Mouse (Mus musculus) MEL (cell line): Measurements from ENCODE around the gene Tnxb. TPM values are rescaled to one million over a fixed set of nuclear protein-coding genes. Genes with fewer than 3 reads are reported as not detected.

Experiments
- DNase-seq: peaks from one replicate; pipeline ENCODE4 v3.0.0; 2011; ENCODE audit warnings: low read depth, low spot score
- H3K27ac ChIP-seq: 2 replicates; pipeline ENCODE4 v1.5.1; 2012; ENCODE audit warnings: low read depth, mild to moderate bottlenecking, control low read depth, low read length, moderate library complexity; ENCODE audit not compliant: control insufficient read depth
- H3K27me3 ChIP-seq, 2 experiments: fragments of 150-350 bp in 1 of 2; sonication (generic) in 1 of 2; 2 replicates each; pipeline ENCODE4 v1.6.1; 2012; ENCODE audit warnings: low read length in 2 of 2, mild to moderate bottlenecking in 2 of 2, improper control_type of control experiment in 1 of 2, moderate library complexity in 1 of 2; ENCODE audit not compliant: insufficient read depth in 2 of 2, control insufficient read depth in 1 of 2
- H3K36me3 ChIP-seq, 2 experiments: 2 replicates each; pipeline ENCODE4 v1.6.1; 2012 to 2014; ENCODE audit warnings: low read length in 2 of 2, improper control_type of control experiment in 1 of 2, inconsistent platforms in 1 of 2, mild to moderate bottlenecking in 1 of 2; ENCODE audit not compliant: insufficient read depth in 2 of 2, control insufficient read depth in 1 of 2
- H3K4me1 ChIP-seq, 2 experiments: fragments of 150-350 bp in 1 of 2; sonication (generic) in 1 of 2; 2 replicates each; pipeline ENCODE4 v1.6.1; 2012; ENCODE audit warnings: low read length in 2 of 2, improper control_type of control experiment in 1 of 2, mild to moderate bottlenecking in 1 of 2; ENCODE audit not compliant: insufficient read depth in 2 of 2, control insufficient read depth in 1 of 2
- H3K4me3 ChIP-seq, 2 experiments: fragments of 150-350 bp in 1 of 2; sonication (generic) in 1 of 2; 2 replicates each; pipeline ENCODE4 v1.5.1; 2012; ENCODE audit warnings: low read depth in 2 of 2, low read length in 2 of 2, mild to moderate bottlenecking in 2 of 2, moderate library complexity in 2 of 2, control low read depth in 1 of 2, improper control_type of control experiment in 1 of 2; ENCODE audit not compliant: control insufficient read depth in 1 of 2, insufficient read depth in 1 of 2
- H3K79me2 ChIP-seq: 2 replicates; pipeline ENCODE4 v1.6.1; 2012; ENCODE audit warnings: mild to moderate bottlenecking, low read length, moderate library complexity; ENCODE audit not compliant: control insufficient read depth, poor library complexity, insufficient read depth
- H3K9ac ChIP-seq: 2 replicates; pipeline ENCODE4 v1.6.1; 2012; ENCODE audit warnings: low read depth, mild to moderate bottlenecking, control low read depth, low read length, moderate library complexity; ENCODE audit not compliant: control insufficient read depth, poor library complexity, severe bottlenecking
- H3K9me3 ChIP-seq: fragments of 150-350 bp; sonication (generic); replicated peaks from 2 replicates; pipeline ENCODE4 v1.6.1; 2012; ENCODE audit warnings: mild to moderate bottlenecking, low read length, improper control_type of control experiment, moderate library complexity; ENCODE audit not compliant: insufficient read depth
- BHLHE40 ChIP-seq: IDR thresholded peaks from 2 replicates; pipeline ENCODE4 v1.6.1; 2012; ENCODE audit warnings: low read depth, mild to moderate bottlenecking, inconsistent platforms, low read length, improper control_type of control experiment, borderline replicate concordance
- CHD1 ChIP-seq: IDR thresholded peaks from 2 replicates; pipeline ENCODE4 v1.6.1; 2012; ENCODE audit warnings: low read depth, mild to moderate bottlenecking, inconsistent platforms, low read length, improper control_type of control experiment
- CHD2 ChIP-seq: IDR thresholded peaks from 2 replicates; pipeline ENCODE4 v1.6.1; 2011; ENCODE audit warnings: low read length, improper control_type of control experiment
- CTCF ChIP-seq, 3 experiments: IDR thresholded peaks in 2 of 3; conservative IDR thresholded peaks in 1 of 3; 2 replicates each; pipeline ENCODE4 v1.5.1; 2011 to 2012; ENCODE audit warnings: low read length in 3 of 3, low read depth in 2 of 3, mild to moderate bottlenecking in 2 of 3, improper control_type of control experiment in 1 of 3, inconsistent platforms in 1 of 3, mixed read lengths in 1 of 3, moderate library complexity in 1 of 3; ENCODE audit not compliant: control insufficient read depth in 1 of 3, insufficient read depth in 1 of 3, poor library complexity in 1 of 3, severe bottlenecking in 1 of 3
- EP300 ChIP-seq, 2 experiments: IDR thresholded peaks; 2 replicates each; pipeline ENCODE4 v1.6.1; 2011; ENCODE audit warnings: improper control_type of control experiment in 2 of 2, low read length in 2 of 2, low read depth in 1 of 2, mild to moderate bottlenecking in 1 of 2
- GATA1 ChIP-seq: IDR thresholded peaks from 2 replicates; pipeline ENCODE4 v1.6.1; 2011; ENCODE audit warnings: low read depth, low read length, improper control_type of control experiment
- JUND ChIP-seq: IDR thresholded peaks from 2 replicates; pipeline ENCODE4 v1.6.1; 2011; ENCODE audit warnings: low read depth, mild to moderate bottlenecking, improper control_type of control experiment, low read length
- KAT2A ChIP-seq: conservative IDR thresholded peaks from 2 replicates; pipeline ENCODE4 v1.6.1; 2012; ENCODE audit warnings: low read depth, low read length, improper control_type of control experiment, inconsistent platforms
- MAFK ChIP-seq: IDR thresholded peaks from 2 replicates; pipeline ENCODE4 v1.6.1; 2011; ENCODE audit warnings: low read depth, mild to moderate bottlenecking, low read length, improper control_type of control experiment, borderline replicate concordance
- MAX ChIP-seq: IDR thresholded peaks from 2 replicates; pipeline ENCODE4 v1.6.1; 2011; ENCODE audit warnings: low read length, improper control_type of control experiment
- MAZ ChIP-seq: IDR thresholded peaks from 2 replicates; pipeline ENCODE4 v1.6.1; 2012; ENCODE audit warnings: low read depth, mild to moderate bottlenecking, inconsistent platforms, low read length, improper control_type of control experiment
- POLR2A ChIP-seq, 2 experiments: IDR thresholded peaks; 2 replicates each; pipeline ENCODE4 v1.6.1; 2011 to 2012; ENCODE audit warnings: low read length in 2 of 2, mild to moderate bottlenecking in 2 of 2, control low read depth in 1 of 2, improper control_type of control experiment in 1 of 2, low read depth in 1 of 2, moderate library complexity in 1 of 2; ENCODE audit not compliant: control insufficient read depth in 1 of 2, insufficient read depth in 1 of 2, poor library complexity in 1 of 2
- SIN3A ChIP-seq: IDR thresholded peaks from 2 replicates; pipeline ENCODE4 v1.6.1; 2012; ENCODE audit warnings: low read length, improper control_type of control experiment, inconsistent platforms
- SMC3 ChIP-seq: IDR thresholded peaks from 2 replicates; pipeline ENCODE4 v1.6.1; 2011; ENCODE audit warnings: low read depth, low read length, improper control_type of control experiment
- TAL1 ChIP-seq: IDR thresholded peaks from 2 replicates; pipeline ENCODE4 v1.6.1; 2012; ENCODE audit warnings: mild to moderate bottlenecking, inconsistent platforms, low read length, moderate library complexity, mixed read lengths
- UBTF ChIP-seq: IDR thresholded peaks from 2 replicates; pipeline ENCODE4 v1.6.1; 2012; ENCODE audit warnings: low read depth, mild to moderate bottlenecking, inconsistent platforms, low read length, improper control_type of control experiment, moderate library complexity, borderline replicate concordance; ENCODE audit not compliant: insufficient read depth
- USF1 ChIP-seq: IDR thresholded peaks from 2 replicates; pipeline ENCODE4 v1.6.1; 2014; ENCODE audit warnings: low read depth, mild to moderate bottlenecking, inconsistent platforms, low read length, improper control_type of control experiment, moderate library complexity
- USF2 ChIP-seq, 2 experiments: IDR thresholded peaks; 2 replicates each; pipeline ENCODE4 v1.6.1; 2011 to 2012; ENCODE audit warnings: improper control_type of control experiment in 2 of 2, low read length in 2 of 2, borderline replicate concordance in 1 of 2, inconsistent platforms in 1 of 2, low read depth in 1 of 2, mild to moderate bottlenecking in 1 of 2; ENCODE audit not compliant: insufficient read depth in 1 of 2
- ZMIZ1 ChIP-seq: IDR thresholded peaks from 2 replicates; pipeline ENCODE4 v1.6.1; 2012; ENCODE audit warnings: low read depth, mild to moderate bottlenecking, inconsistent platforms, low read length, improper control_type of control experiment, moderate library complexity
- polyA plus RNA-seq, 2 experiments: library from polyadenylated mRNA; stranded (reverse) in 1 of 2; unstranded in 1 of 2; fragments of >175 nt in 1 of 2; fragments of >200 nt in 1 of 2; gene quantifications; 2 replicates each; pipeline versions ENCODE4 v1.2.1 to v1.2.4; 2012; ENCODE audit warnings: low replicate concordance in 2 of 2, low read depth in 1 of 2; ENCODE audit not compliant: insufficient read length in 2 of 2, insufficient read depth in 1 of 2, missing spikeins in 1 of 2
- total RNA-seq: library from RNA; depleted of rRNA; stranded (reverse); fragments of 300-350 nt; gene quantifications from 2 replicates; pipeline ENCODE4 v1.2.3, GENCODE M21; 2012

Tnxb gene
- total and polyA plus RNA-seq, 3 experiments = 0.27 to 0.28 TPM; not detected in 1

DNA sequence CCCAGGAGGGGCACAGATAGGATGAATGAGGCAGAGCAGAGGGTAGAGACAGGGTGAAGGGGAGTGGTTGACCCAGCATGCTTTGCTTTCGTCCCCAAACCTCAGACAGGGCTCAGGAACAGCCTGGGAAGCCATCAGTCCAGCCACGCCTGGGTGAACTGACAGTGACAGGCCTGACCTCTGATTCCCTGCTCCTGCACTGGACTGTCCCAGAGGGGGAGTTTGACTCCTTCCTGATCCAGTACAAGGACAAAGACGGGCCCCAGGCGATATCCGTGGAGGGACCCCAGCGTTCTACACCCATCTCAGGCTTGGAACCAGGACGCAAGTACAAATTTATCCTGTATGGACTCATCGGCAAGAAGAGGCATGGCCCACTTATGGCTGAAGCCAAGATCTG is 12.8 kb downstream of the Tnxb start:
- Histone ChIP-seq H3K4me1 (no peaks in the 10 kb centered on the region; a peak in 1 of 4 replicates), H3K9me3 (no peaks in the 10 kb centered on the region), H3K79me2 (no peaks in the 10 kb centered on the region), H3K27me3 (no peaks in the 10 kb centered on the region), H3K4me3 (no peak overlapping the region)
- no peak for TF ChIP-seq CHD1
- no peak for TF ChIP-seq MAFK
- no peak for TF ChIP-seq USF1
- no peak for TF ChIP-seq ZMIZ1
- no peak for TF ChIP-seq CTCF (IDR thresholded peaks at IDR 0.05 in 2 of 3, conservative IDR thresholded peaks at IDR 0.05 in 1 of 3; ENCODE audit: control insufficient read depth in 1 of 3, insufficient read depth in 1 of 3, low read depth in 2 of 3, low read length in 3 of 3, poor library complexity in 1 of 3, severe bottlenecking in 1 of 3)
- no peak for TF ChIP-seq KAT2A
- no peak for TF ChIP-seq GATA1
- TF ChIP-seq, all 39 proteins: peak for 0
- Histone ChIP-seq H3K9ac (no peak overlapping the region), H3K27ac (no peak overlapping the region), H3K36me3 (no peaks in the 10 kb centered on the region)
- DNase-seq = no peak

- Histone ChIP-seq H3K27me3 (no peaks in the 10 kb centered on the region), H3K36me3 (no peaks in the 10 kb centered on the region), H3K4me1 (no peaks in the 10 kb centered on the region; a peak in 1 of 4 replicates), H3K4me3 (no peak overlapping the region), H3K9ac (no peak overlapping the region), H3K27ac (no peak overlapping the region), H3K9me3 (no peaks in the 10 kb centered on the region), H3K79me2 (no peaks in the 10 kb centered on the region)
- TF ChIP-seq POLR2A (IDR thresholded peaks at IDR 0.05; ENCODE audit: control insufficient read depth in 1 of 2, insufficient read depth in 1 of 2, low read depth in 1 of 2, low read length in 2 of 2, poor library complexity in 1 of 2) (no peak), EP300 (IDR thresholded peaks at IDR 0.05; ENCODE audit: low read depth in 1 of 2, low read length in 2 of 2) (no peak), SIN3A (no peak), MAZ (no peak), MAX (no peak), CHD1 (no peak), ZMIZ1 (no peak), BHLHE40 (no peak), CHD2 (no peak), SMC3 (no peak), USF2 (IDR thresholded peaks at IDR 0.05; ENCODE audit: borderline replicate concordance in 1 of 2, insufficient read depth in 1 of 2, low read depth in 1 of 2, low read length in 2 of 2) (no peak), TAL1 (no peak), UBTF (no peak), JUND (no peak)
- no peak for DNase-seq
These were observed 13.4 kb downstream of the Tnxb start for GRCm38 (mm10) chr17:34683686-34684220.
